Mouse (Mus musculus): ENCODE data around the gene Poldip3. TPM values are rescaled to one million over a fixed set of nuclear protein-coding genes. Genes with fewer than 3 reads are reported as not detected.

Poldip3 gene
- polyA plus RNA-seq, 1 experiment from 2014 or later = 159 TPM

- WGBS = 80% methylated on average over 9 of the region's 9 CpGs
- Histone ChIP-seq H3K9ac (replicated peaks) (no peak overlapping the region), H3K36me3 (peaks cover 23% of the 10 kb centered on the region), H3K4me1 (peaks cover 22% of the 10 kb centered on the region), H3K4me2 (replicated peaks) (no peak overlapping the region), H3K4me3 (no peak overlapping the region), H3K27me3 (no peaks in the 10 kb centered on the region), H3K27ac (replicated peaks) (no peak overlapping the region), H3K9me3 (no peaks in the 10 kb centered on the region)
- ATAC-seq (replicated peaks) = no peak
These were observed 35.1 kb downstream of the Poldip3 start for GRCm38 (mm10) chr15:83114106-83114505.

GRCm38 (mm10) chr15:83112898-83113297 lies 36.3 kb downstream of the Poldip3 start:
- Histone ChIP-seq H3K4me1 (peaks cover 11% of the 10 kb centered on the region), H3K36me3 (peaks cover 18% of the 10 kb centered on the region; the same call in 1 of the 2 replicates), H3K9ac (replicated peaks) (no peak overlapping the region), H3K4me3 (no peak overlapping the region), H3K4me2 (replicated peaks) (no peak overlapping the region), H3K27me3 (no peaks in the 10 kb centered on the region), H3K9me3 (no peaks in the 10 kb centered on the region), H3K27ac (replicated peaks) (no peak overlapping the region)
- WGBS = 13% methylated on average over 10 of the region's 11 CpGs
- ATAC-seq (replicated peaks) = 0 out of 2 replicates have a peak, but pooled peaks have one; percentile 44

GRCm38 (mm10) chr15:83111874-83112273 lies 37.3 kb downstream of the Poldip3 start:
- ATAC-seq (replicated peaks) = no peak
- no peak overlapping the region for H3K4me3 ChIP-seq
- no peak overlapping the region for H3K27ac ChIP-seq (replicated peaks)
- H3K27me3 ChIP-seq = no peaks in the 10 kb centered on the region
- 85% methylated on average over 7 of the region's 7 CpGs for WGBS
- no peak overlapping the region for H3K9ac ChIP-seq (replicated peaks)
- H3K4me1 ChIP-seq = peaks cover 11% of the 10 kb centered on the region
- H3K4me2 ChIP-seq (replicated peaks) = no peak overlapping the region
- no peaks in the 10 kb centered on the region for H3K9me3 ChIP-seq
- H3K36me3 ChIP-seq = peaks cover 9% of the 10 kb centered on the region; the same call in 1 of the 2 replicates

- Histone ChIP-seq H3K9ac (replicated peaks) (no peak overlapping the region), H3K36me3 (peaks cover 5% of the 10 kb centered on the region; the same call in 1 of the 2 replicates), H3K4me1 (peaks cover 11% of the 10 kb centered on the region), H3K9me3 (no peaks in the 10 kb centered on the region), H3K27ac (replicated peaks) (no peak overlapping the region), H3K4me3 (no peak overlapping the region), H3K4me2 (replicated peaks) (no peak overlapping the region), H3K27me3 (no peaks in the 10 kb centered on the region)
- ATAC-seq (replicated peaks) = no peak
- 68% methylated on average over 6 of the region's 6 CpGs for WGBS
These were observed 37.9 kb downstream of the Poldip3 start for GRCm38 (mm10) chr15:83111290-83111689.

- no peak for ATAC-seq (replicated peaks)
- no peaks in the 10 kb centered on the region for H3K9me3 ChIP-seq
- WGBS = 38% methylated on average over 6 of the region's 6 CpGs
- H3K4me1 ChIP-seq = peaks cover 3% of the 10 kb centered on the region; the same call in 1 of the 2 replicates
- H3K36me3 ChIP-seq = no peaks in the 10 kb centered on the region
- no peaks in the 10 kb centered on the region for H3K27me3 ChIP-seq
- no peak overlapping the region for H3K4me3 ChIP-seq
- no peak overlapping the region for H3K9ac ChIP-seq (replicated peaks)
- no peak overlapping the region for H3K27ac ChIP-seq (replicated peaks)
- H3K4me2 ChIP-seq (replicated peaks) = no peak overlapping the region
These were observed 41.4 kb downstream of the Poldip3 start for GRCm38 (mm10) chr15:83107814-83108213.

- no peak for ATAC-seq (replicated peaks)
- no peaks in the 10 kb centered on the region for H3K27me3 ChIP-seq
- 72% methylated on average over 6 of the region's 6 CpGs for WGBS
- H3K9me3 ChIP-seq = no peaks in the 10 kb centered on the region
- no peaks in the 10 kb centered on the region for H3K4me1 ChIP-seq
- H3K27ac ChIP-seq (replicated peaks) = no peak overlapping the region
- no peak overlapping the region for H3K4me2 ChIP-seq (replicated peaks)
- no peak overlapping the region for H3K4me3 ChIP-seq
- no peak overlapping the region for H3K9ac ChIP-seq (replicated peaks)
- H3K36me3 ChIP-seq = no peaks in the 10 kb centered on the region
These were observed 42.8 kb downstream of the Poldip3 start for GRCm38 (mm10) chr15:83106426-83106825.

GRCm38 (mm10) chr15:83103111-83103510 lies 46.1 kb downstream of the Poldip3 start:
- Histone ChIP-seq H3K4me3 (no peak overlapping the region), H3K9ac (replicated peaks) (no peak overlapping the region), H3K9me3 (no peaks in the 10 kb centered on the region), H3K36me3 (no peaks in the 10 kb centered on the region), H3K27ac (replicated peaks) (no peak overlapping the region), H3K27me3 (no peaks in the 10 kb centered on the region), H3K4me2 (replicated peaks) (no peak overlapping the region), H3K4me1 (peaks cover 13% of the 10 kb centered on the region)
- 30% methylated on average over 1 of the region's 1 CpGs for WGBS
- no peak for ATAC-seq (replicated peaks)

- Histone ChIP-seq H3K4me3 (peak overlapping the region; percentile 39), H3K36me3 (no peaks in the 10 kb centered on the region), H3K4me2 (replicated peaks) (peak overlapping the region; percentile 63), H3K4me1 (peaks cover 13% of the 10 kb centered on the region), H3K27me3 (no peaks in the 10 kb centered on the region), H3K9me3 (no peaks in the 10 kb centered on the region), H3K9ac (replicated peaks) (peak overlapping the region; percentile 43), H3K27ac (replicated peaks) (no peak overlapping the region)
- 3% methylated on average over 8 of the region's 8 CpGs for WGBS
- ATAC-seq (replicated peaks) = peak; percentile 23; the same call in 1 of the 2 replicates
These were observed 48.9 kb downstream of the Poldip3 start for GRCm38 (mm10) chr15:83100332-83100662.

- H3K4me1 ChIP-seq = peaks cover 13% of the 10 kb centered on the region
- no peaks in the 10 kb centered on the region for H3K9me3 ChIP-seq
- H3K36me3 ChIP-seq = no peaks in the 10 kb centered on the region
- peak overlapping the region; percentile 39 for H3K4me3 ChIP-seq
- peak overlapping the region; percentile 63 for H3K4me2 ChIP-seq (replicated peaks)
- H3K27me3 ChIP-seq = no peaks in the 10 kb centered on the region
- H3K27ac ChIP-seq (replicated peaks) = no peak overlapping the region
- peak; percentile 77; the same call in 1 of the 2 replicates for ATAC-seq (replicated peaks)
- 2% methylated on average over 31 of the region's 31 CpGs for WGBS
- peak overlapping the region; percentile 43 for H3K9ac ChIP-seq (replicated peaks)
These were observed 49.5 kb downstream of the Poldip3 start for GRCm38 (mm10) chr15:83099533-83100331.

- 41% methylated on average over 2 of the region's 2 CpGs for WGBS
- no peak for ATAC-seq (replicated peaks)
These were observed 53.2 kb downstream of the Poldip3 start for GRCm38 (mm10) chr15:83095950-83096349.

GRCm38 (mm10) chr15:83093687-83094086 lies 55.5 kb downstream of the Poldip3 start:
- Histone ChIP-seq H3K4me3 (no peak overlapping the region), H3K27me3 (0 out of 2 replicates have a peak, but pooled peaks cover 4% of the 10 kb centered on the region), H3K4me2 (replicated peaks) (no peak overlapping the region), H3K27ac (replicated peaks) (no peak overlapping the region), H3K4me1 (peaks cover 8% of the 10 kb centered on the region), H3K9ac (replicated peaks) (no peak overlapping the region), H3K36me3 (no peaks in the 10 kb centered on the region), H3K9me3 (no peaks in the 10 kb centered on the region)
- 80% methylated on average over 2 of the region's 2 CpGs for WGBS
- no peak for ATAC-seq (replicated peaks)

More at GRCm38 (mm10) chr15:83095950-83096349, 53.2 kb downstream of the Poldip3 start:
- H3K4me3 ChIP-seq = no peak overlapping the region
- peaks cover 13% of the 10 kb centered on the region for H3K4me1 ChIP-seq
- H3K9me3 ChIP-seq = no peaks in the 10 kb centered on the region
- no peaks in the 10 kb centered on the region for H3K36me3 ChIP-seq
- H3K27ac ChIP-seq (replicated peaks) = no peak overlapping the region
- no peak overlapping the region for H3K9ac ChIP-seq (replicated peaks)
- H3K27me3 ChIP-seq = no peaks in the 10 kb centered on the region
- H3K4me2 ChIP-seq (replicated peaks) = no peak overlapping the region

GRCm38 (mm10) chr15:83090874-83091273 lies 58.3 kb downstream of the Poldip3 start:
- Histone ChIP-seq H3K4me3 (no peak overlapping the region), H3K36me3 (no peaks in the 10 kb centered on the region), H3K9ac (replicated peaks) (no peak overlapping the region), H3K4me2 (replicated peaks) (no peak overlapping the region), H3K27ac (replicated peaks) (no peak overlapping the region), H3K4me1 (peaks cover 9% of the 10 kb centered on the region), H3K9me3 (no peaks in the 10 kb centered on the region), H3K27me3 (0 out of 2 replicates have a peak, but pooled peaks cover 4% of the 10 kb centered on the region)
- WGBS = 48% methylated on average over 3 of the region's 3 CpGs
- ATAC-seq (replicated peaks) = no peak

GRCm38 (mm10) chr15:83089429-83089605 lies 59.9 kb downstream of the Poldip3 start, which contains the start of gene Serhl:
Gene Serhl (plus strand): TSS chr15:83089506.
- no peaks in the 10 kb centered on the region for H3K9me3 ChIP-seq
- WGBS = 17% methylated on average over 7 of the region's 7 CpGs
- H3K4me1 ChIP-seq = peaks cover 12% of the 10 kb centered on the region
- H3K27me3 ChIP-seq = 0 out of 2 replicates have a peak, but pooled peaks cover 4% of the 10 kb centered on the region
- no peak within 1 kb of the TSS for H3K4me3 ChIP-seq
- no peaks in the 10 kb centered on the region for H3K36me3 ChIP-seq
- no peak for ATAC-seq (replicated peaks)
- H3K9ac ChIP-seq (replicated peaks) = no peak within 1 kb of the TSS
- H3K27ac ChIP-seq (replicated peaks) = no peak within 1 kb of the TSS
- H3K4me2 ChIP-seq (replicated peaks) = peak within 1 kb of the TSS; percentile 1; the same call in 1 of the 2 replicates
